Mouse (Mus musculus) ES-Bruce4 (cell line): ENCODE measurements around the gene Aen. TPM values are rescaled to one million over a fixed set of nuclear protein-coding genes. Genes with fewer than 3 reads are reported as not detected.
A peak's percentile ranks its signal among the peaks of the same experiment; 100 is the strongest.

Experiments
- H3K27ac ChIP-seq: 2 replicates; pipeline ENCODE4 v1.5.1; 2012; ENCODE audit warnings: low read length, inconsistent platforms; ENCODE audit not compliant: insufficient read depth
- H3K27me3 ChIP-seq: 2 replicates; pipeline ENCODE4 v1.6.1; 2012; ENCODE audit warnings: mild to moderate bottlenecking, low read length, inconsistent platforms; ENCODE audit not compliant: control insufficient read depth, poor library complexity, insufficient read depth, severe bottlenecking
- H3K36me3 ChIP-seq: 2 replicates; pipeline ENCODE4 v1.6.1; 2012; ENCODE audit warnings: inconsistent platforms, mild to moderate bottlenecking, low read length, moderate library complexity; ENCODE audit not compliant: control insufficient read depth, poor library complexity, insufficient read depth, severe bottlenecking
- H3K4me1 ChIP-seq: one replicate; pipeline ENCODE4 v1.8.1; 2011; ENCODE audit warnings: low read length; ENCODE audit not compliant: control insufficient read depth, insufficient read depth
- H3K4me3 ChIP-seq: 2 replicates; pipeline ENCODE4 v1.5.1; 2011; ENCODE audit warnings: low read depth, mild to moderate bottlenecking, low read length
- H3K9ac ChIP-seq: 2 replicates; pipeline ENCODE4 v1.6.1; 2012; ENCODE audit warnings: low read depth, mild to moderate bottlenecking, inconsistent platforms; ENCODE audit not compliant: poor library complexity, severe bottlenecking
- H3K9me3 ChIP-seq: replicated peaks from 2 replicates; pipeline ENCODE4 v1.6.1; 2012; ENCODE audit warnings: mild to moderate bottlenecking, low read length, inconsistent platforms; ENCODE audit not compliant: control insufficient read depth, poor library complexity, insufficient read depth, severe bottlenecking
- CTCF ChIP-seq: IDR thresholded peaks from one replicate; pipeline ENCODE4 v1.8.1; 2011; ENCODE audit warnings: low read depth, low read length
- EP300 ChIP-seq: IDR thresholded peaks from 2 replicates; pipeline ENCODE4 v1.6.1; 2011; ENCODE audit warnings: low read depth, low read length; ENCODE audit not compliant: insufficient read depth
- POLR2A ChIP-seq: IDR thresholded peaks from one replicate; pipeline ENCODE4 v1.8.1; 2011; ENCODE audit warnings: low read length; ENCODE audit not compliant: insufficient read depth
- polyA plus RNA-seq: library from polyadenylated mRNA; stranded (reverse); fragments of >200 nt; gene quantifications from 2 replicates; pipeline ENCODE4 v1.2.4, GENCODE M21; 2011; ENCODE audit warnings: low read depth; ENCODE audit not compliant: missing spikeins, insufficient read depth, insufficient read length

The Aen gene
- polyA plus RNA-seq, 1 experiment: 121 TPM

DNA sequence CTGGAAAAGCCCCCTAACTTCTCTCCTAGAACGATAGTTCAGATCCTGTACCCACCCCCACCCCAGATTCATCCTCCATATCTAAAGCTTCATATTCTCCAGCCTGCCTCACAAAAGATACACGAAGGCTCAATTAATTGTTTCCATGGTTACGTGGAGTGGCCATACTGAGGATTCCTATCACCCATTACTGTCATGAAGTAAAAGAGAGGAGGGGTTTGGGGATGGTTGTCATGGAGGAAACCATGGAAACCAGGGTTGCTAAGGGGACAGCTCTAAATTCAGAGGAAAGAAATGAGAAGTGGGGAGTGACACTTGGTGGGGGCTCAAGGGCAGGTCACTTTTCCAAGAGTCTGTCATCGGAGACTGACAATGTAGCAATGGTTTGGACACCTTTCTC, 9.2 kb upstream of the Aen start:
- TF ChIP-seq POLR2A: no peak
- TF ChIP-seq CTCF: no peak
- no peak for TF ChIP-seq EP300
- Histone ChIP-seq H3K36me3 (no peaks in the 10 kb centered on the region), H3K4me3 (no peak overlapping the region), H3K27ac (no peak overlapping the region), H3K9ac (no peak overlapping the region), H3K4me1 (no peaks in the 10 kb centered on the region), H3K27me3 (no peaks in the 10 kb centered on the region), H3K9me3 (no peaks in the 10 kb centered on the region)

DNA sequence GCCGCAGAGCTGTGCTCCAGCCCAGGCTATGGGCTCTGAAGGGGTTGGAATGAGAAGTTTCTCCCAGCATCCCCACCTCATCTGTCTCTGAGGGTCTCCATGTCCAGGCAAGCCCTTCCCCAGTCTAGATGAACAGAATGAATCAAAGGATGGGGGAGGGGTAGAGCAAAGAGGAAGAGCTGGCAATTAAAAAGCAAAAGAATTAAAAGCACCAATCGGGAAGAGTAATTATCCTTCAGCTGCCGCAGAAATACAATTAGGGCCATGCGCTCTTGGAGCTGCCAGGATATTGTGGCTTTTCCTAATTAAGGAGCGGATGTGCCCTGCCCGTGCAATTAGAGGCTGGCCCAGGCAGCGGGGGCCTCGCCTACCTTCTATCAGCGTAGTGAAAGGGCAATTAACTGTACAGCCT, 8.2 kb upstream of the Aen start:
- Histone ChIP-seq H3K4me3 (no peak overlapping the region), H3K27me3 (no peaks in the 10 kb centered on the region), H3K9me3 (no peaks in the 10 kb centered on the region), H3K36me3 (no peaks in the 10 kb centered on the region), H3K4me1 (no peaks in the 10 kb centered on the region), H3K9ac (no peak overlapping the region), H3K27ac (no peak overlapping the region)
- TF ChIP-seq POLR2A (no peak), EP300 (no peak), CTCF (no peak)

DNA sequence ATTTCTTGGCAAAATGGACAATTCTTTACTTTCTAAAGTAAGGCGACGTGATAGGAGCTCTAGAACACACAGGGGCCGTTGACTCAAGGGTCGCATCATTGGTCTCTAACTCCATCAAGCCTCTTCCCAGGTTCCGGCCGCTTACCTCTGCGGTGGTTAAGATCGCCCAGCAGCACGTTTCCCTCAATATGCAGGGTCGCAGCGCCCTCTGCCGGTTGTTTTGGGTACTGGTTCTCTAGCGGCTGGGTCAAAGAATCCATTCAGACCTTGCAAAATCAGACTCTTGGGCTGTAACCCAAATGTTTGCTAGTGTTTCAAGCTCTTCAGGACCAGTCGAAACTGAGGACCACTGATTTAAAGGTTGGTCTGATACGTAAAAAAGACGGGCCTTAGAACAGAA, 5.0 kb upstream of the Aen start:
- Histone ChIP-seq H3K36me3 (no peaks in the 10 kb centered on the region), H3K4me1 (no peaks in the 10 kb centered on the region), H3K4me3 (no peak overlapping the region), H3K27me3 (no peaks in the 10 kb centered on the region), H3K9me3 (no peaks in the 10 kb centered on the region), H3K9ac (no peak overlapping the region), H3K27ac (no peak overlapping the region)
- no peak for TF ChIP-seq EP300
- TF ChIP-seq POLR2A: no peak
- peak; percentile 93 for TF ChIP-seq CTCF

DNA sequence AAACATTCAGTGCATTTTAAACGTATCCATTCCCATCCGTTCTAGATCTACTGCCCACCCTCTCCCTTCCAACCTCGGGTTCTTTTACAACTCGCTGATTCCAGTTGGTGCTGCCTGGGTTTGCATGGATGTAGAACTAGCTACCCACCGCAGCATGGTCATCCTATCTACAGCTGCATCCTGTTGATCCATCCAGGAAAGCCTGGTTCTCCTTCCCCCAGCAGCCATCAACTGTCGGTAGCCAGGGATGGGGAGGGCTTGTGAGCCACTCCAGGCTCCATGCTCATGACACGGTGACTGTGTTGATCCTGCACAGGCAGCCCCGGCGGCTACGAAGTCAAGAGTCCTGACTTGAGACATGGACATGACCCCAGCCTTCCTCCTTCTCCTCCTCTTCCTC, 1.7 kb upstream of the Aen start:
- Histone ChIP-seq H3K4me3 (no peak overlapping the region), H3K27me3 (no peaks in the 10 kb centered on the region), H3K9ac (no peak overlapping the region), H3K4me1 (no peaks in the 10 kb centered on the region), H3K36me3 (peaks cover 16% of the 10 kb centered on the region), H3K9me3 (peaks cover 25% of the 10 kb centered on the region), H3K27ac (no peak overlapping the region)
- no peak for TF ChIP-seq POLR2A
- no peak for TF ChIP-seq EP300
- no peak for TF ChIP-seq CTCF

DNA sequence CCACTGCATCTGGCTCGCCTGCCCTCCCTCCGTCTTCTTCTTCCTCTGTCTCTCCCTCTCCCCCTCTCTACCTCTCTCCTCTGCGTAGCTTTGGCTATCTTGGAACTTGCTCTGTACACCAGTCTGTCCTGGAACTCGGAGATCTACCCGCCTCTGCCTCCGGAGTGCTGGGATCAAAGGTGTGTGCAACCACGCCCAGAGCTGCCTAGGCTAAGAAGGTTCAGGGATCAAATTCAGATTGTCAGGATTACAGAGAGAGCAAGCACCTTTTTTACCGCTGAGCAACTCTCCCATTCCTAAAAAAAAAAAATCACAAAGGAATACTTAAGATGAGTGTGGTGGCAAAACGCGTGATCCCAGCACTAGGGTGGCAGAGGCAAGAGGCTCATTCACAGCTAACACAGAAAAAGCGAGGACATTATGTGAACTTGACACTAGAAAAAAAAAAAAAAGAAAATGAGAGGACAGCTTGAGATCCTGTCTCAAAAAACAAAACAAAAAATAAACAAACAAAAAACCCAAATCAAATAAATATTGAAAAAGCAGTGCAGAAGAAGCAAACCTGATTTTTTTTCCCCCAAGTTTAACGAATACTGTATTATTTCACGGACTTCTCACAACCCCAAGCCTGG, 517 bp upstream of the Aen start:
- H3K9me3 ChIP-seq: peaks cover 25% of the 10 kb centered on the region
- TF ChIP-seq POLR2A: no peak
- no peak for TF ChIP-seq EP300
- no peak for TF ChIP-seq CTCF
- peak overlapping the region; percentile 49 for H3K4me3 ChIP-seq
- no peak overlapping the region for H3K9ac ChIP-seq
- no peaks in the 10 kb centered on the region for H3K4me1 ChIP-seq
- H3K36me3 ChIP-seq: peaks cover 16% of the 10 kb centered on the region
- no peaks in the 10 kb centered on the region for H3K27me3 ChIP-seq
- H3K27ac ChIP-seq: peak overlapping the region; percentile 34; the same call in 1 of the 2 replicates

DNA sequence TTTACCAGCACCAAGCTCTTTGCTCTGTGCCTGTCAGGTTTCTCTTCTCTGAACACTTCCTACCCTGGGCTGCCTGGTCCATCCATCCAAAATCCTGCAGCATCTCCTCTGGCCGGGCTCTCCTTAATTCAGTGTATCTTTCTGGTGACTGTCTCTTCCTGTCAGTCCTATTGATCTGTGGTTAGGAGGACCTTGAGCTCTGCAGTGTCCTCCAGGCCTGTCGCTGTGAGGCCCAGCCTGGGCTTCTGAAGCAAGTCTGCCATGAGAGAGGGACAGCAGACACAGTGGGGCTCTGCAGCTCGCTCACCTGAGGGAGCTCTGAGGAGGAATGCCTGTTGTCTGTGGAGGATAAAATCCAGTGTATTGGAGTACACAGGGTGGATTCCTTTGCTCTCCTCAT, 1.9 kb downstream of the Aen start:
- peaks cover 26% of the 10 kb centered on the region for H3K36me3 ChIP-seq
- TF ChIP-seq POLR2A (no peak), CTCF (no peak), EP300 (no peak)
- peaks cover 25% of the 10 kb centered on the region for H3K9me3 ChIP-seq
- no peak overlapping the region for H3K4me3 ChIP-seq
- H3K27me3 ChIP-seq: no peaks in the 10 kb centered on the region
- no peak overlapping the region for H3K9ac ChIP-seq
- H3K27ac ChIP-seq: no peak overlapping the region
- H3K4me1 ChIP-seq: no peaks in the 10 kb centered on the region
